Mouse (Mus musculus): ENCODE data around the gene Pcdh17. TPM values are rescaled to one million over a fixed set of nuclear protein-coding genes. Genes with fewer than 3 reads are reported as not detected.

Pcdh17 gene
- polyA plus RNA-seq (2016; fragmentation: Nextera tagmentation; extraction: Ambion mirVana): 6.1 and 7.7 TPM in 2 replicates

DNA sequence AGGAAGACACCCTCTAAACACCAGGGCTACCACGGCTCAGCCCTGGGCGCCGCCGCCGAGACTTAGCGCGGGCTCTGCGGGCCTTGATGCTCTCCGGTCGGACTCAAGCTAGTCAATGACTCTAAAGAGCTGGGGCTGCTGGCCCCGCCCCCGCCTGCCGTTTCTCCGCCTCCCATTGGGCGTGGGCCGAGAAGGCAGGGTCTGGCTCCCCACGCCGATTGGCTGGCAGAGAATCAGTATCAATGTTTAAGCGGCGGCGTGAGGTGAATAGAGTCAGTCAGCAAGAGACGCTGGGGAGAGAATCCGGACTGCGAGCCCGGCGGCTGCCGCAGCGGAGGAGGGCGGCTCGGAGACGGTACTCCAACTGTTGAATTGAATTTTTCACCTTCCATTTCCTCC is at the start of gene Pcdh17:
Pcdh17 (plus strand) TSS at position 276 of the 399 bp plus-strand sequence.
- H3K4me2 ChIP-seq (replicated peaks): peak within 1 kb of the TSS; percentile 95
- H3K4me1 ChIP-seq: peaks cover 22% of the 10 kb centered on the region
- ATAC-seq (ENCODE audit: low FRiP score, low read depth): peak; percentile 92
- H3K9ac ChIP-seq (replicated peaks): peak within 1 kb of the TSS; percentile 62
- H3K9me3 ChIP-seq: no peaks in the 10 kb centered on the region
- peaks cover 26% of the 10 kb centered on the region for H3K27me3 ChIP-seq
- no peaks in the 10 kb centered on the region for H3K36me3 ChIP-seq
- WGBS: under 1% methylated on average over 31 of the region's 31 CpGs
- peak within 1 kb of the TSS; percentile 86 for H3K27ac ChIP-seq (replicated peaks)
- peak within 1 kb of the TSS; percentile 61 for H3K4me3 ChIP-seq

DNA sequence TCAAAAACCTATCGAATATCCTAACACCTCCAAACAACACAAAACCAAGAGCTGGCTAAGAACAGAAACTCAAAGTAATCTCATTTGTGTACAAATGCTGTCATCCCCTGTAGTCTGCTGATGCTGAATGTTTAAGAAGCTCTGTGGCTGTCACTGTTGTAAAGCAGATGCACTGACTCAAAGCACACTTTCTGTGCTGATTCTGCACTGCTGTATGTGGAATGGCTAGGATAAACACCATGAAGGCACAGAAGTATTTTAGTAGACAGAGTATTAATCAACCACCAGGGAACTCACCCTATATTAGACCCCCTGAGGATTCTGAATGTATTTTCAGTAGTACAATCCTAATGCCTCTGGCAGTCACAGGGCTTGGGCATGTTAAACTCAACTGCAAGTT is 46.2 kb upstream of the Pcdh17 start:
- no peak overlapping the region for H3K27ac ChIP-seq (replicated peaks)
- H3K36me3 ChIP-seq: no peaks in the 10 kb centered on the region
- H3K9ac ChIP-seq (replicated peaks): no peak overlapping the region
- ATAC-seq (ENCODE audit: low FRiP score, low read depth): no peak
- H3K4me2 ChIP-seq (replicated peaks): no peak overlapping the region
- H3K9me3 ChIP-seq: no peaks in the 10 kb centered on the region
- H3K4me3 ChIP-seq: no peak overlapping the region
- no peaks in the 10 kb centered on the region for H3K27me3 ChIP-seq
- H3K4me1 ChIP-seq: no peaks in the 10 kb centered on the region
- WGBS: 79% methylated on average over 1 of the region's 1 CpGs

DNA sequence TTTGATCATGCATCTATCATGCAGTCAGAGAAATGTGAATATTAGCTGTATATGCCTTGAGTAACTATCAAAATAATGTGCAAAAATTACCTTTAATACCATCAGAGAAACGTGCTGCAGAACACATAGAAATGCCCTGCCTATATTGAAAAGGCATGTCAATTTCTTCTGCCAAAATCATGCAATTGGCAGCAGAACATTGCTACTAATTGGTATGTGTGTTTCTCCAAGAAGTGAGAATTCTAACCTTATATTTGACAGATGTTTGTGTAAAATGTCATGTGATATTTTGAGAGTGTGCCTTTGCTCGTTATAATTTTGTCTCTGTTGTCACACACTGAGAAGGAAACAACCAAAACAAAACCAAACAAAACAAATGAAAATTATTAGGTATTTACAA is 18.6 kb upstream of the Pcdh17 start:
- no peak overlapping the region for H3K9ac ChIP-seq (replicated peaks)
- H3K27ac ChIP-seq (replicated peaks): no peak overlapping the region
- H3K4me3 ChIP-seq: no peak overlapping the region
- no peaks in the 10 kb centered on the region for H3K9me3 ChIP-seq
- no peaks in the 10 kb centered on the region for H3K4me1 ChIP-seq
- no peaks in the 10 kb centered on the region for H3K27me3 ChIP-seq
- WGBS: 76% methylated on average over 2 of the region's 2 CpGs
- no peaks in the 10 kb centered on the region for H3K36me3 ChIP-seq
- ATAC-seq (ENCODE audit: low FRiP score, low read depth): no peak
- no peak overlapping the region for H3K4me2 ChIP-seq (replicated peaks)

DNA sequence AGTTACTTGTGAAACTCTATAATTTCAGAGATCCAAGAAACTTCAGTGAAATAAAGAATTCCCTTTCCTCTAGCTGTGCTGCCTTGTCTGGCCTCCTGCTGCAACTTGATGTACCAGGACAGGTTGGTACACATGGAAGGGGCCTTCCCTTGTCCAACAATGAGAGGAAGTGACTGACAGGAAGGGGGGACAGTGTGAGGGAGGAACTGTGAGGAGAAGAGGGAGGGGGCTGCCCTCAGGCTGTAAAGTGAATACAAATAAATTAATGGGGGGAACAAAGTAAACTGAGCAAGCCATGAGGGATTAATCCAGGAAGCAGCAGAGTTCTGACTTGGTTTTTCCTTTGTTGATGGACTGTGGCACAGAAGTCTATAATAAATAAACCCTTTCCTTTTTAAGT is 16.7 kb upstream of the Pcdh17 start:
- Histone ChIP-seq H3K4me2 (replicated peaks) (no peak overlapping the region), H3K4me1 (no peaks in the 10 kb centered on the region), H3K27me3 (no peaks in the 10 kb centered on the region), H3K9me3 (no peaks in the 10 kb centered on the region), H3K4me3 (no peak overlapping the region), H3K9ac (replicated peaks) (no peak overlapping the region), H3K36me3 (no peaks in the 10 kb centered on the region), H3K27ac (replicated peaks) (no peak overlapping the region)
- no peak for ATAC-seq (ENCODE audit: low FRiP score, low read depth)

DNA sequence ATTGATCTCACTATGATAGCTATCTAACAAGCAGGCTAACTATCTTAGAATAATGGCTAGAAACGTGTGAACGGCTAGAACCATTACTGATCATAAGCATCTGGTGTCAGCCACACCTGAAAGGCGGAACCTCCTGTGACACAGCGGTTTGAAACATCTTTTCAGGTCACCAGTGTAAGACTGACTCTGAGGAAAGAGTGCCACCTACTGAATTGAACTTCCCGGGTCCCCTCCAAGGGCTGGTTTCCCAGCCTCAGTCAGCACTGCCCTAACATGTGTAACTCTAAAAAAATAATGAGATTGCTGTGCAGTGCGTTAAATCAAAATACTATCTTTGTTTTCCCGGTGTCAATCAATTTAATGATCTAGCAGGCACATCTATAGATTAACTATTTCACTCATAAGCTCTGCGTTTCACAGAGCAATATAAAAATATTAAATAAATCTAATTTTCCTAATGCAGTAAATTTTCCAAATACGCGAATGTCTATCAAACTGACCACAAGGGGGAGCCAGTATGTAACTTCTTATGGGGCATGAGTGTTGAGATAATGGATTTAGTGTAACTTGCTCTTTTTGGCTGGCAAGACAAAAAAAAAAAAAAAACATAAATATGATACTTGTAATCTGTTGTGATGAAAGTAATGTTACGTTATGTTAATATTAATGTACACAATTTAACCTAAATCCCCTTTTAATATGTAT is 5.1 kb upstream of the Pcdh17 start:
- H3K9me3 ChIP-seq: no peaks in the 10 kb centered on the region
- no peaks in the 10 kb centered on the region for H3K27me3 ChIP-seq
- peak; percentile 36; the same call in 1 of the 2 replicates for ATAC-seq (ENCODE audit: low FRiP score, low read depth)
- no peaks in the 10 kb centered on the region; the same call in 1 of the 2 replicates for H3K4me1 ChIP-seq
- WGBS: 30% methylated on average over 11 of the region's 11 CpGs
- no peak overlapping the region for H3K4me2 ChIP-seq (replicated peaks)
- no peak overlapping the region for H3K9ac ChIP-seq (replicated peaks)
- H3K4me3 ChIP-seq: no peak overlapping the region
- H3K36me3 ChIP-seq: no peaks in the 10 kb centered on the region
- H3K27ac ChIP-seq (replicated peaks): no peak overlapping the region

DNA sequence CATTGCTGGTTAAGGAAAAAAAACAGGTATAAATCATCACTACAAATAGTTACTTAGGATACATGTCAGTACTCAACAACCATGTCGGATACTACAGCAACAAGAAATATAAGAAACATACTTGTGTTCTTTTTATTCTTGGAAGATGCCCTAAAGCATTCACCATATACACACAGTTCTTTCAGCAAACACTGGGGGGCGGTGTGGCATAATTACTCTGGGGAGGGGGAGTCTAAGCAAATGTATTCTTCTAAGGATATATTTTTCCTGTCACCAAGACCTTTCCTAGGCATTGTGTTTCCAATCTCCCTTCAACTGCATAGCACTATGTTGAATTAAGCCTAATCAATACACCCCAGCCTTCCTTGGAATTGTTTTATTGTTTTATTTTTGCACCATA is 2.5 kb upstream of the Pcdh17 start:
- Histone ChIP-seq H3K36me3 (no peaks in the 10 kb centered on the region), H3K27ac (replicated peaks) (no peak overlapping the region), H3K9me3 (no peaks in the 10 kb centered on the region), H3K27me3 (peaks cover 3% of the 10 kb centered on the region; the same call in 1 of the 2 replicates), H3K4me3 (no peak overlapping the region), H3K4me1 (no peaks in the 10 kb centered on the region; the same call in 1 of the 2 replicates), H3K4me2 (replicated peaks) (no peak overlapping the region), H3K9ac (replicated peaks) (no peak overlapping the region)
- 17% methylated on average over 2 of the region's 2 CpGs for WGBS
- no peak for ATAC-seq (ENCODE audit: low FRiP score, low read depth)

DNA sequence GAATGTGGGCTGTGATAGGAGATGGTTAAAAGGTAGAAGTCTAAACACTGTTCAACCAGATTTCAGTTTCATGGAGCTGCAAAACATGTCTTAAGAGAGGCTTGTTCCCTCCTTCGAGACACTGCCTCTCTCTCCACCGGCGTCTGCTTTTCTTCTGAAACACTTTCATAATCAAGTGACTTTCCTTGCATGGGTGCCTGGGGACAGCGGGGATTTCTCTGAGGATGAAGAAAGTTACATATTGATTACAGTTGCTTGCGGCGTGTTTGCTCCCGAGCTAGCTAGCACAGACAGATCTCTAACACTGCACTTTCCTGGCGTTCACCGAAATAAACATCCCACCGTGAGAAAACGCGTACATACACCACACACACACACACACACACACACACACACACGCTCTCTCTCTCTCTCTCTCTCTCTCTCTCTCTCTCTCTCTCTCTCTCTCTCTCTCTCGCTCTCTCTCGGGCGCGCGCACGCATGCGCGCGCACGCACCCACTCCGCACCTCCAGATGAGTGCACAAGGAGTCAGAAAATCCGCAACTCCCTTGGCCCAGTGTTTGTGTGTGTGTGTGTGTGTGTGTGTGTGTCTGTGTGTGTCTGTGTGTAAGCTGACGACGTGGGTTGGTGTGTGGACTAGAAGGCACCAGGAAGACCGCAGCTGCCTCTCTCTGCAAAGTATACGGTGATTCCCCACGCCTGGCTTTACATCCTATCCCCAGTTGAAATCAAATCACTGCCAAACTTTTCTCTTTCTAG is 655 bp upstream of the Pcdh17 start:
- H3K36me3 ChIP-seq: no peaks in the 10 kb centered on the region
- peak overlapping the region; percentile 61 for H3K4me3 ChIP-seq
- peaks cover 20% of the 10 kb centered on the region for H3K27me3 ChIP-seq
- H3K27ac ChIP-seq (replicated peaks): peak overlapping the region; percentile 86
- peaks cover 16% of the 10 kb centered on the region for H3K4me1 ChIP-seq
- no peaks in the 10 kb centered on the region for H3K9me3 ChIP-seq
- peak overlapping the region; percentile 95 for H3K4me2 ChIP-seq (replicated peaks)
- peak; percentile 48 for ATAC-seq (ENCODE audit: low FRiP score, low read depth)
- 0% methylated on average over 23 of the region's 30 CpGs for WGBS
- H3K9ac ChIP-seq (replicated peaks): peak overlapping the region; percentile 62

DNA sequence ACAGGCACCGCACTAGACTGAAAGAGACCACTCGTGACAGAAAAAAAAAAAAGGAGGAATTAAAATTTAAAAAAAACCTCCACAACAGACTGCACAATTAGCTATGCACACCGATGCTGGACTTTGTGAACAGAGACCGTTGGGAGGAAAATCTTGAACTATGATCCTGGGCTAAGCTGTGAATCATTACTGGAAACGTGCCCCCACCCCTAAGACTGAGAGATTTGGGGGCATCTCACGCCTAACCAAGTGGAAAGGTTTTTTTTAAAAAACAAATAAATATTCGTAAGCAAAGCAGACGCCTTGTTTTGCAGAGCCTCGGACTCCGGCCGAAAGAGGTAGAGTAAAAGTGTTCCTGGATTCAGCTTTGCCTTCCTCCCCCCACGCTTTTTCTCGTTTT is 398 bp downstream of the Pcdh17 start:
- Histone ChIP-seq H3K4me1 (peaks cover 26% of the 10 kb centered on the region), H3K27me3 (peaks cover 29% of the 10 kb centered on the region), H3K4me2 (replicated peaks) (peak overlapping the region; percentile 95), H3K4me3 (peak overlapping the region; percentile 61), H3K36me3 (no peaks in the 10 kb centered on the region), H3K9me3 (no peaks in the 10 kb centered on the region), H3K9ac (replicated peaks) (peak overlapping the region; percentile 55), H3K27ac (replicated peaks) (peak overlapping the region; percentile 7; the same call in 1 of the 2 replicates)
- WGBS: under 1% methylated on average over 13 of the region's 13 CpGs
- no peak for ATAC-seq (ENCODE audit: low FRiP score, low read depth)

DNA sequence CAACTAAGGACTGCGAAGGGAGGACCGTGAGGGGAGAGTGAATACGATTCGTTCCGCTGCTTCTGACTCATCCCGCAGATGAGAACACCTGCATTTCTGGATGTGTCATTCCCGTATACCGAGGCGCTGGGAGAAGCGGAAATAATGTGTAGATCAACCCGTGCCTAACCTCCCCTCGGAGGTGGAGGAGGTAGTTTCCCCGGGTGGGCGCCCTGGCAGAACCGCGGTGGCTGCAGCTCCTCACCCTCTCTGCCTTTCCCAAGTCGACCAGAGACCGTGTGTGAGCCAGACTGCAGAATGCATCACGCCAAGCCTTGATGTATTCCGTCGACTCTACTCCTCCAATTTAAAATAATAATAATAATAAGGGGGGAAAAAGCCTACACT is 906 bp downstream of the Pcdh17 start:
- Histone ChIP-seq H3K4me3 (peak overlapping the region; percentile 61), H3K4me1 (peaks cover 26% of the 10 kb centered on the region), H3K9ac (replicated peaks) (peak overlapping the region; percentile 55; the same call in 1 of the 2 replicates), H3K9me3 (no peaks in the 10 kb centered on the region), H3K36me3 (no peaks in the 10 kb centered on the region), H3K4me2 (replicated peaks) (peak overlapping the region; percentile 95), H3K27me3 (peaks cover 29% of the 10 kb centered on the region), H3K27ac (replicated peaks) (peak overlapping the region; percentile 39; the same call in 1 of the 2 replicates)
- 0 out of 2 replicates have a peak, but pooled peaks have one; percentile 1 for ATAC-seq (ENCODE audit: low FRiP score, low read depth)
- under 1% methylated on average over 21 of the region's 21 CpGs for WGBS

DNA sequence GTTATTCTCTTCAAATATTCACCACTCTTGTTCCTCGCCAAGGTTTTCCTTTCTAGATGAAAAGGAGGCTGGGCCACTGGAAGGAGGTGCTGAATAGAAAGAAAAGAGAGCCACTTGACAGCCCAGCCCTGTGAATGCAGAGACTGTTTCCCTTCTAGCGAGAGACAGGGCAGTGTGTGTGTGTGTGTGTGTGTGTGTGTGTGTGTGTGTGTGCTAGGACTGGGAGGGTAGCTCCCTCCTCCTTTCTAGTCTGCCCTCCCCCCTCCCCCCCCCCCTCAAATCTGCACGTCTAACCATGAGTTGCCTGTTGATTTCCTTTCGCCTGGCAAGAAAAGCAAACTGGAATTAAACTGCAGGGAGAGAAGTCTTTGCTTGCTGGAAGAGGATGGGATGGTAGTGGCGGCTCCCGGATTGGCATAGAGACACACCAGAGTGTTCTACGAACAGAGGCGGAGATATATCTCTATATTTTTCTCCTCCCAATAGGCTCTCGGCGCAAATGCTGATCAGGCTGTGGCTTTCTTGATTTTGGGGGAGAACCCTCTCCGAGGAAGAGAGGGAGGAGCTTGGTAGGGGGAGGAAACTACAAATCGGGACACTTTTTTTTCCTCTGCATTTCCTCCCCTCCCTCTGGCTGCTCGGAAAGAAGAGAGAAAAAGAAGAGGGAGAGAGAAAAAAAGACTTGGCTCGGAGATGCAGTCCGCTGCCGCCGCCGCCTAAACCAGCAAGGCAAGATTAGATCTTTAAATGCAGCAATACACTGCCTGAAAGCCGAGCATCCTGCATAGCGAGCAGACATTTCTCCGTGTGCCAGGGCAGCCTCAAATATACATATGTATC is 1.5 kb downstream of the Pcdh17 start:
- H3K36me3 ChIP-seq: no peaks in the 10 kb centered on the region
- WGBS: 0% methylated on average over 20 of the region's 21 CpGs
- peak overlapping the region; percentile 55 for H3K9ac ChIP-seq (replicated peaks)
- peak overlapping the region; percentile 39; the same call in 1 of the 2 replicates for H3K27ac ChIP-seq (replicated peaks)
- peaks cover 26% of the 10 kb centered on the region for H3K4me1 ChIP-seq
- H3K27me3 ChIP-seq: peaks cover 29% of the 10 kb centered on the region
- no peaks in the 10 kb centered on the region for H3K9me3 ChIP-seq
- H3K4me2 ChIP-seq (replicated peaks): peak overlapping the region; percentile 95
- peak overlapping the region; percentile 61 for H3K4me3 ChIP-seq
- ATAC-seq (ENCODE audit: low FRiP score, low read depth): peak; percentile 38; the same call in 1 of the 2 replicates

DNA sequence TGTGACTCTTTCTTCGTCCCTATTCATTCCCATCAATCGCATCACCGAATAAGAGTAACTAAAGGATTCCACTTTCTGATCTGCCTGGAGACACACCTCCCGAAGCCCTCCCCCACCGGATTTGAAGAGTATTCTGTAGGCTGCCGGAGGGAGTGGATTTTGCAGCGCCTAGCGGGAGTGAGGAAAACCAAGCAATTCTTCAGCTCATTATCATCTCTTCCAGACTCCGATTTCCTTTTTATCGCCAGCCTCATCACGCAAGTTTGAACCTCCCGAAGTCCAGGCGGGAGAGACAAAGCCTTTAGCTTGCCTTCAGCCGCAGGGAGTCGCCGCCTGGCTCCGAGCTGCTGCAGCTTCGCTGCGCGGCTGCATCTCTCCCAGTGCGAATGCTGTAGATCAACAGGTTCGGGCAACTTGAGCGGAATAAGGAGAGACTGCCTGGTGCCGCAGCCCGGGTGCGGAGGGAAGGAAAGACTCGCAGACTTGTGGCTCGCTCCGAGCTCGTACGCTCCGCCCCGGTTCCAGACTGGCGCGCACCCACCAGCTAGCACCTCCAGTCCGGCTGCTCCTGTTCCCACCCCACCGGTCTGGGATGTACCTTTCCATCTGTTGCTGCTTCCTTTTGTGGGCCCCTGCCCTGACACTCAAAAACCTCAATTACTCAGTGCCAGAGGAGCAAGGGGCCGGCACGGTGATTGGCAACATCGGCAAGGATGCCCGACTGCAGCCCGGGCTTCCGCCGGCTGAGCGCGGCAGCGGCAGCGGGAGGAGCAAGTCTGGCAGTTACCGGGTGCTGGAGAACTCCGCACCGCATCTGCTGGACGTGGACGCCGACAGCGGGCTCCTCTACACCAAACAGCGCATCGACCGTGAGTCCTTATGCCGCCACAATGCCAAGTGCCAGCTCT is 2.4 kb downstream of the Pcdh17 start:
- Histone ChIP-seq H3K36me3 (no peaks in the 10 kb centered on the region), H3K9ac (replicated peaks) (peak overlapping the region; percentile 55), H3K27me3 (peaks cover 29% of the 10 kb centered on the region), H3K4me3 (peak overlapping the region; percentile 61), H3K9me3 (no peaks in the 10 kb centered on the region), H3K27ac (replicated peaks) (0 out of 2 replicates have a peak overlapping the region, but pooled peaks have one; percentile 25), H3K4me1 (peaks cover 26% of the 10 kb centered on the region), H3K4me2 (replicated peaks) (peak overlapping the region; percentile 95)
- no peak for ATAC-seq (ENCODE audit: low FRiP score, low read depth)
- WGBS: under 1% methylated on average over 59 of the region's 59 CpGs
